Mouse (Mus musculus) liver, postnatal 0 days (tissue): ENCODE data around the gene Jam2. TPM values are rescaled to one million over a fixed set of nuclear protein-coding genes. Genes with fewer than 3 reads are reported as not detected.

Source experiments
- ATAC-seq: fragments of 200-750 bp; cut with Nextera tagmentation; 2 replicates; pipeline ENCODE4 v1.8.0; 2017; ENCODE audit warnings: mild to moderate bottlenecking, moderate library complexity
- DNase-seq: peaks from one replicate; pipeline ENCODE4 v3.0.0-alpha.2; 2016
- H3K27ac ChIP-seq: fragments of 300-500 bp; sonication (generic); 2 replicates; pipeline ENCODE4 v1.5.1; 2014; ENCODE audit warnings: antibody characterized with exemption, moderate library complexity, mild to moderate bottlenecking, low read depth
- H3K27me3 ChIP-seq: fragments of 300-500 bp; sonication (generic); 2 replicates; pipeline ENCODE4 v1.6.1; 2014; ENCODE audit warnings: low read length, control low read depth, mixed read lengths; ENCODE audit not compliant: insufficient read depth
- H3K36me3 ChIP-seq: fragments of 300-500 bp; sonication (generic); replicated peaks from 2 replicates; pipeline ENCODE4 v1.6.1; 2014; ENCODE audit warnings: mild to moderate bottlenecking, control low read depth, low read length, moderate library complexity, mixed read lengths; ENCODE audit not compliant: insufficient read depth
- H3K4me1 ChIP-seq: fragments of 300-500 bp; sonication (generic); 2 replicates; pipeline ENCODE4 v1.6.1; 2014; ENCODE audit warnings: antibody characterized with exemption, mild to moderate bottlenecking, control low read depth; ENCODE audit not compliant: insufficient read depth
- H3K4me2 ChIP-seq: fragments of 300-500 bp; sonication (generic); 2 replicates; pipeline ENCODE4 v1.6.1; 2014; ENCODE audit warnings: low read depth, mild to moderate bottlenecking, low read length, moderate library complexity, mixed read lengths
- H3K4me3 ChIP-seq: fragments of 300-500 bp; sonication (generic); 2 replicates; pipeline ENCODE4 v1.5.1; 2014; ENCODE audit warnings: low read depth, low read length
- H3K9ac ChIP-seq: fragments of 300-500 bp; sonication (generic); replicated peaks from 2 replicates; pipeline ENCODE4 v1.6.1; 2014; ENCODE audit warnings: mild to moderate bottlenecking, moderate library complexity
- H3K9me3 ChIP-seq: fragments of 300-500 bp; sonication (generic); 2 replicates; pipeline ENCODE4 v1.6.1; 2016; ENCODE audit warnings: mild to moderate bottlenecking, control low read depth, low read length, mixed read lengths
- CTCF ChIP-seq: sonication (generic); IDR thresholded peaks from 2 replicates; pipeline ENCODE4 v1.5.1; 2016; ENCODE audit warnings: antibody characterized with exemption, low read depth
- EP300 ChIP-seq: IDR thresholded peaks from 2 replicates; pipeline ENCODE4 v1.6.1; 2016; ENCODE audit warnings: antibody characterized with exemption, low read depth, mild to moderate bottlenecking
- WGBS: fragments of 180-500 bp; shearing (Covaris S2); extraction: QIAGEN DNeasy Blood & Tissue Kit; methylation state at CpG from one replicate; pipeline ENCODE4 v1.1.7; 2014; ENCODE audit not compliant: insufficient replicate concordance; 5-methylcytosine and 5-hydroxymethylcytosine counted together
- polyA plus RNA-seq: library from polyadenylated mRNA; unstranded; fragments of >200 nt; fragmentation: Nextera tagmentation; extraction: Ambion mirVana; gene quantifications from 2 replicates; pipeline ENCODE4 v1.2.1, GENCODE M21; 2015

Gene Jam2
- polyA plus RNA-seq, 1 experiment from 2014 or later = 3.2 TPM

- no peaks in the 10 kb centered on the region for H3K9me3 ChIP-seq
- no peak for DNase-seq
- H3K36me3 ChIP-seq = no peaks in the 10 kb centered on the region
- peak overlapping the region; percentile 25 for H3K4me3 ChIP-seq
- H3K4me1 ChIP-seq = 0 out of 2 replicates have a peak, but pooled peaks cover 3% of the 10 kb centered on the region
- peak overlapping the region; percentile 58 for H3K4me2 ChIP-seq
- 52% methylated on average over 6 of the region's 6 CpGs for WGBS
- peak; percentile 65; the same call in 1 of the 2 replicates for TF ChIP-seq EP300
- no peak for TF ChIP-seq CTCF
- H3K27ac ChIP-seq = peak overlapping the region; percentile 76
- ATAC-seq = peak; percentile 100
- H3K27me3 ChIP-seq = no peaks in the 10 kb centered on the region
- no peak overlapping the region for H3K9ac ChIP-seq
Observed at GRCm38 (mm10) chr16:84745721-84746306, 28.1 kb upstream of the Jam2 start.

GRCm38 (mm10) chr16:84767956-84768355 lies 6.0 kb upstream of the Jam2 start:
- no peak overlapping the region for H3K9ac ChIP-seq
- WGBS = 71% methylated on average over 8 of the region's 8 CpGs
- TF ChIP-seq CTCF (no peak), EP300 (no peak)
- ATAC-seq = no peak
- no peak overlapping the region for H3K4me3 ChIP-seq
- no peak overlapping the region for H3K4me2 ChIP-seq
- H3K27ac ChIP-seq = no peak overlapping the region
- no peaks in the 10 kb centered on the region for H3K27me3 ChIP-seq
- no peak for DNase-seq
- no peaks in the 10 kb centered on the region for H3K9me3 ChIP-seq
- no peaks in the 10 kb centered on the region for H3K36me3 ChIP-seq
- no peaks in the 10 kb centered on the region for H3K4me1 ChIP-seq

GRCm38 (mm10) chr16:84769182-84769581 lies 4.7 kb upstream of the Jam2 start:
- H3K27ac ChIP-seq = no peak overlapping the region
- 69% methylated on average over 4 of the region's 4 CpGs for WGBS
- DNase-seq = no peak

GRCm38 (mm10) chr16:84769619-84770464 lies 4.1 kb upstream of the Jam2 start:
- ATAC-seq (no peak), DNase-seq (no peak)
- Histone ChIP-seq H3K36me3 (no peaks in the 10 kb centered on the region), H3K27me3 (peaks cover 12% of the 10 kb centered on the region), H3K9me3 (no peaks in the 10 kb centered on the region), H3K27ac (no peak overlapping the region), H3K9ac (no peak overlapping the region), H3K4me2 (no peak overlapping the region), H3K4me3 (no peak overlapping the region), H3K4me1 (no peaks in the 10 kb centered on the region; the same call in 1 of the 2 replicates)
- TF ChIP-seq EP300 (no peak), CTCF (no peak)
- 76% methylated on average over 19 of the region's 19 CpGs for WGBS

More at GRCm38 (mm10) chr16:84769182-84769581, 4.7 kb upstream of the Jam2 start:
- no peak overlapping the region for H3K4me2 ChIP-seq
- peaks cover 5% of the 10 kb centered on the region for H3K27me3 ChIP-seq
- no peaks in the 10 kb centered on the region for H3K36me3 ChIP-seq
- no peaks in the 10 kb centered on the region for H3K4me1 ChIP-seq
- H3K4me3 ChIP-seq = no peak overlapping the region
- no peak for ATAC-seq
- TF ChIP-seq EP300 (no peak), CTCF (no peak)
- H3K9ac ChIP-seq = no peak overlapping the region
- H3K9me3 ChIP-seq = no peaks in the 10 kb centered on the region

- no peak for ATAC-seq
- Histone ChIP-seq H3K9ac (no peak overlapping the region), H3K36me3 (no peaks in the 10 kb centered on the region), H3K9me3 (no peaks in the 10 kb centered on the region), H3K4me2 (no peak overlapping the region), H3K4me3 (no peak overlapping the region), H3K4me1 (no peaks in the 10 kb centered on the region; the same call in 1 of the 2 replicates), H3K27ac (no peak overlapping the region), H3K27me3 (peaks cover 20% of the 10 kb centered on the region)
- no peak for TF ChIP-seq CTCF
- 59% methylated on average over 7 of the region's 7 CpGs for WGBS
- no peak for DNase-seq
Observed at GRCm38 (mm10) chr16:84770891-84771290, 3.0 kb upstream of the Jam2 start.

GRCm38 (mm10) chr16:84771461-84771860 lies 2.5 kb upstream of the Jam2 start:
- Histone ChIP-seq H3K27me3 (peaks cover 20% of the 10 kb centered on the region), H3K4me2 (no peak overlapping the region), H3K9me3 (no peaks in the 10 kb centered on the region), H3K27ac (no peak overlapping the region), H3K4me3 (no peak overlapping the region), H3K4me1 (no peaks in the 10 kb centered on the region; the same call in 1 of the 2 replicates), H3K36me3 (no peaks in the 10 kb centered on the region), H3K9ac (no peak overlapping the region)
- TF ChIP-seq CTCF (no peak), EP300 (no peak)
- 80% methylated on average over 2 of the region's 2 CpGs for WGBS
- no peak for ATAC-seq
- no peak for DNase-seq
